Mouse (Mus musculus): Measurements from ENCODE around the gene Sds.

- TF ChIP-seq POLR2A (IDR thresholded peaks at IDR 0.05; ENCODE audit: low read depth, low read length) = no peak
- TF ChIP-seq CTCF (IDR thresholded peaks at IDR 0.05; ENCODE audit: borderline replicate concordance, insufficient read depth, low read length) = no peak
Observed at GRCm38 (mm10) chr5:120436885-120437495, 39.3 kb upstream of the Sds start.
